Mouse (Mus musculus) lung, postnatal 0 days (tissue): ENCODE measurements at regions not wholly inside any gene's neighbourhood (a gene's known extent, or its start where the extent isn't known, plus 50 kb on each side); places are given as distances from the start of the nearest gene placed in this dataset.

Source experiments
- CTCF ChIP-seq: IDR thresholded peaks from 2 replicates; pipeline ENCODE4 v1.5.1; 2016; ENCODE audit warnings: antibody characterized with exemption, mild to moderate bottlenecking
- EP300 ChIP-seq: IDR thresholded peaks from 2 replicates; pipeline ENCODE4 v1.6.1; 2016; ENCODE audit warnings: antibody characterized with exemption, mild to moderate bottlenecking, control low read depth

GRCm38 (mm10) chr5:28562917-28563316, 95.9 kb upstream of the Shh start:
- TF ChIP-seq CTCF: no peak
- no peak for TF ChIP-seq EP300
